Mouse (Mus musculus) small intestine, adult 2 months (tissue): ENCODE measurements around the gene Spint5. TPM values are rescaled to one million over a fixed set of nuclear protein-coding genes. Genes with fewer than 3 reads are reported as not detected.

Experiments used
- H3K27ac ChIP-seq: fragments of 200-500 bp; 2 replicates; pipeline ENCODE4 v1.5.1; 2012; ENCODE audit warnings: low read depth, low read length, control low read depth, inconsistent platforms; ENCODE audit not compliant: insufficient read depth
- H3K27me3 ChIP-seq: fragments of 200-500 bp; 2 replicates; pipeline ENCODE4 v1.6.1; 2012; ENCODE audit warnings: mild to moderate bottlenecking, moderate library complexity, low read length, inconsistent platforms; ENCODE audit not compliant: control insufficient read depth, insufficient read depth
- H3K36me3 ChIP-seq: fragments of 200-500 bp; 2 replicates; pipeline ENCODE4 v1.6.1; 2012; ENCODE audit warnings: mild to moderate bottlenecking, low read length, control low read depth, inconsistent platforms; ENCODE audit not compliant: control insufficient read depth, insufficient read depth
- H3K4me1 ChIP-seq: fragments of 200-500 bp; 2 replicates; pipeline ENCODE4 v1.6.1; 2012; ENCODE audit warnings: low read length, inconsistent platforms, mixed read lengths; ENCODE audit not compliant: control insufficient read depth, insufficient read depth, insufficient read length
- H3K4me3 ChIP-seq: fragments of 200-500 bp; 2 replicates; pipeline ENCODE4 v1.5.1; 2012; ENCODE audit warnings: low read depth, mild to moderate bottlenecking, control low read depth, inconsistent platforms, low read length, moderate library complexity
- CTCF ChIP-seq: fragments of 200-500 bp; IDR thresholded peaks from 2 replicates; pipeline ENCODE4 v1.5.1; 2012; ENCODE audit warnings: low read depth, mild to moderate bottlenecking, control low read depth, inconsistent platforms, low read length, moderate library complexity, mixed read lengths; ENCODE audit not compliant: insufficient replicate concordance, insufficient read length; ENCODE audit errors: extremely low read depth
- POLR2A ChIP-seq: fragments of 200-500 bp; IDR thresholded peaks from 2 replicates; pipeline ENCODE4 v1.6.1; 2012; ENCODE audit warnings: low read depth, mild to moderate bottlenecking, control low read depth, inconsistent platforms, low read length, moderate library complexity
- WGBS: fragments of 180-500 bp; shearing (Covaris S2); methylation state at CpG from one replicate; pipeline ENCODE4 v1.1.7; 2018; 5-methylcytosine and 5-hydroxymethylcytosine counted together
- polyA plus RNA-seq: library from polyadenylated mRNA; depleted of rRNA; stranded (reverse); fragments of >200 nt; gene quantifications from 2 replicates; pipeline ENCODE4 v1.2.3, GENCODE M21; 2012

Spint5 gene
- polyA plus RNA-seq, 1 experiment = not detected

DNA sequence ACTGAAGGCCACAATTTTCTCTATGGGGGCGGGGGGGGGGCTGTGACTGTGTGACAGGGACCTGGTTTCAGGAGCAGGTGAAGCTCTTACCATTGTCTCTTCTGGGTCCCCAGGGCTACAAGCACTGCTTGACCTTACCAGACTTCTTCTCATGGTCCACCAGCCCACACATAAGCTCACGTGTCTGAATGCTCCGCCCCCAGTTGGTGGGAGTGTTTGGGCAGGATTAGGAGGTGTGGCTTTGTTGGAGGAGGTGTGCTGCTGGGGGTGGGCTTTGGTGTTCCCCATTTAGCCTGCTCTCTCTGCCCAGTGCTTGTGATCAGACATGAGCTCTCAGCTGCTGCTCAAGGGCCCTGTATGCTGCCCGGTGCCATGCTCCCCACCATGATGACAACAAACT lies 8.2 kb downstream of the Spint5 start:
- H3K27ac ChIP-seq = no peak overlapping the region
- WGBS = 85% methylated on average over 4 of the region's 4 CpGs
- TF ChIP-seq CTCF = no peak
- no peak for TF ChIP-seq POLR2A
- H3K4me1 ChIP-seq = peaks cover 3% of the 10 kb centered on the region; the same call in 1 of the 2 replicates
- H3K4me3 ChIP-seq = no peak overlapping the region
- H3K36me3 ChIP-seq = no peaks in the 10 kb centered on the region
- H3K27me3 ChIP-seq = no peaks in the 10 kb centered on the region

DNA sequence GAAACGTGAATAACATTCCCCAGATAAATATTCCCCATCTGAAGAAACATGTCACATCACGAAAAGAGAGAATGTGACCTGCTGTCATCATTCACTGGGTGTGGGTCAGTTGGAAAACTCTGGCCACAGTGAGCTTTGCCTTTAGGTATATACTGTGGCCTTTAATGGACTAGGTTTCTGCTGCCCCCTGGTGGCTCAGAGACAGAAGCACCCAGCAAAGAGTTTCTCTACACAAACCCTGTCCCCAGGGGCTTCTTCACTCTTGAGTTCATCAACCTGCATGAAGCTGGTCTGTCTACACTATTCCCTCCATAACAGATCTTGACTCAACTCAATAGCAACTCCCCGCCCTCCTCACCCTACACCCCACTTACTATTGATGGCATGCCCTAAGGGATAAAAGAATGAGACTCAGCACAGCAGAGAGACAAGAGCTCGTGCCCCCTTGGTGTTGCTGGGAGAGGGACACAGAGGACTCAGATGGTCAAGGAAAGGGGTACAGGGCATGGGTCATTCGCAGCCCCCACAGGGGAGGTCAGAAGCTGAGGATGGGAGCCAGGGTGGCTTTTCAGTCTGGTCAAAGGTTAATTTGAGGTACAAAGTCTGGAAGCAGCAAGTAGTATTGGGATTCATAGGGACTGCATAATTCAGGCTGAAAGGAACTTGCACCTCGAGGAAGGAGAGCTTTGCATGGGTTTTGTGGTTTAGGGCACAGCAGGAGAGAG lies 11.0 kb downstream of the Spint5 start:
- H3K27ac ChIP-seq = no peak overlapping the region
- TF ChIP-seq CTCF (peak; percentile 77; the same call in 1 of the 2 replicates), POLR2A (no peak)
- H3K36me3 ChIP-seq = no peaks in the 10 kb centered on the region
- peaks cover 3% of the 10 kb centered on the region; the same call in 1 of the 2 replicates for H3K4me1 ChIP-seq
- 20% methylated on average over 6 of the region's 6 CpGs for WGBS
- H3K4me3 ChIP-seq = no peak overlapping the region
- no peaks in the 10 kb centered on the region for H3K27me3 ChIP-seq

DNA sequence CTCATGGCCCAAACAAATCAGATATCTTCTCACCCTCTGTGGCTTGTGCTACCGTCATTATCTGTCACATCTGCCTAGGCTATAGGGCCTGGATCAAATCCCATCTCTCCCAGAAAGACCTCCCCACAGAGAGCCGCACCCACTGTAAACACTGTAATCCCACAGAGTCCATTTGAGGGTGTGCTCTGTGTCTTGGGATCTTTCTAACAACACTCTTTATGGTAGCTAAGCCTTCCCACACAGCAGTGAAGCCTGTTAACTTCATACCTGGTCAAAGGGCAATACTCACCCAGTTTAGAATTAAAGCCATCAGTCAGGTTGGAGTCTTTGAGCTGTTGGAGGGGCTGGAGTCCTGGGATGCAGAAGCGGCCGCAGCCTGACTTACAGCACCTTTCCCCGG lies 16.6 kb downstream of the Spint5 start:
- Histone ChIP-seq H3K36me3 (no peaks in the 10 kb centered on the region), H3K27me3 (no peaks in the 10 kb centered on the region), H3K4me3 (no peak overlapping the region), H3K4me1 (peaks cover 4% of the 10 kb centered on the region; the same call in 1 of the 2 replicates), H3K27ac (peak overlapping the region; percentile 10; the same call in 1 of the 2 replicates)
- TF ChIP-seq POLR2A (no peak), CTCF (no peak)
- 31% methylated on average over 5 of the region's 5 CpGs for WGBS

GRCm38 (mm10) chr2:164733259-164733658 lies 18.2 kb downstream of the Spint5 start:
- TF ChIP-seq CTCF (no peak), POLR2A (no peak)
- no peak overlapping the region for H3K4me3 ChIP-seq
- H3K27ac ChIP-seq = no peak overlapping the region
- 72% methylated on average over 2 of the region's 2 CpGs for WGBS
- H3K36me3 ChIP-seq = no peaks in the 10 kb centered on the region
- H3K4me1 ChIP-seq = peaks cover 14% of the 10 kb centered on the region; the same call in 1 of the 2 replicates
- H3K27me3 ChIP-seq = no peaks in the 10 kb centered on the region

GRCm38 (mm10) chr2:164734839-164735238 lies 19.7 kb downstream of the Spint5 start:
- no peak overlapping the region for H3K4me3 ChIP-seq
- H3K27me3 ChIP-seq = no peaks in the 10 kb centered on the region
- WGBS = 89% methylated on average over 5 of the region's 5 CpGs
- H3K4me1 ChIP-seq = peaks cover 14% of the 10 kb centered on the region; the same call in 1 of the 2 replicates
- H3K27ac ChIP-seq = no peak overlapping the region
- TF ChIP-seq CTCF = no peak
- no peak for TF ChIP-seq POLR2A
- no peaks in the 10 kb centered on the region for H3K36me3 ChIP-seq

DNA sequence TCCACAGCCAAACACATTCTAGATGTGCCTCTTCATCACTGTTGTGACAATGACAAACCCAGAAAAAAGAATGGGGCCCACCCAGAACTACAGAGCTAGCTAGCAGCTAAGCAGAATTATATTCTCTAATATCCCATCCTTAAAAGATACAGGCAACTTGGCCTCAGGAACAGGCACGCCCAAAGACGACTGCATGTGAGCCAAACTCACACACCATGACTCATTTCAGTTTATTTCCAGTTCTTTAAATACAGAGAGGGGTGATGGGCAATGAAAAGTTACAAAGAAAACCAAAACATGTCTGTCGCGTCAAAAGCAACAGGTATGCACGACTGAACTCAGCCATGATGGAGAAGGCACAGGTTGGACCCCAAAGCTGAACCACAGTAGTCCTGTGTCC lies 20.3 kb downstream of the Spint5 start:
- Histone ChIP-seq H3K4me3 (no peak overlapping the region), H3K27ac (no peak overlapping the region), H3K4me1 (peaks cover 14% of the 10 kb centered on the region; the same call in 1 of the 2 replicates), H3K27me3 (no peaks in the 10 kb centered on the region), H3K36me3 (no peaks in the 10 kb centered on the region)
- no peak for TF ChIP-seq CTCF
- TF ChIP-seq POLR2A = no peak
- WGBS = 72% methylated on average over 5 of the region's 5 CpGs

GRCm38 (mm10) chr2:164737377-164738090 lies 22.4 kb downstream of the Spint5 start:
- no peaks in the 10 kb centered on the region for H3K27me3 ChIP-seq
- peaks cover 11% of the 10 kb centered on the region; the same call in 1 of the 2 replicates for H3K4me1 ChIP-seq
- peak overlapping the region; percentile 35; the same call in 1 of the 2 replicates for H3K27ac ChIP-seq
- H3K36me3 ChIP-seq = no peaks in the 10 kb centered on the region
- TF ChIP-seq CTCF (no peak), POLR2A (no peak)
- WGBS = 34% methylated on average over 3 of the region's 3 CpGs
- no peak overlapping the region for H3K4me3 ChIP-seq
